Mouse (Mus musculus): Measurements from ENCODE around the gene Cd5. TPM values are rescaled to one million over a fixed set of nuclear protein-coding genes. Genes with fewer than 3 reads are reported as not detected.

Cd5 gene
- polyA plus RNA-seq, 1 experiment, result 0.16 TPM

GRCm38 (mm10) chr19:10699851-10700250 is 39.0 kb downstream of the Cd5 start:
- no peak for TF ChIP-seq CTCF (IDR thresholded peaks at IDR 0.05; ENCODE audit: borderline replicate concordance, extremely low read depth, insufficient read depth, insufficient read length)
- no peak for TF ChIP-seq POLR2A (IDR thresholded peaks at IDR 0.05; ENCODE audit: borderline replicate concordance, extremely low read depth, insufficient read depth, insufficient read length, poor library complexity, severe bottlenecking)
- peak; percentile 63 for DNase-seq (ENCODE audit: low read depth)

- DNase-seq (ENCODE audit: low read depth), result no peak
- no peak for TF ChIP-seq CTCF (IDR thresholded peaks at IDR 0.05; ENCODE audit: borderline replicate concordance, extremely low read depth, insufficient read depth, insufficient read length)
- no peak for TF ChIP-seq POLR2A (IDR thresholded peaks at IDR 0.05; ENCODE audit: borderline replicate concordance, extremely low read depth, insufficient read depth, insufficient read length, poor library complexity, severe bottlenecking)
These were observed 40.4 kb downstream of the Cd5 start for GRCm38 (mm10) chr19:10698131-10698991.

GRCm38 (mm10) chr19:10695801-10696200 is 43.0 kb downstream of the Cd5 start:
- DNase-seq (ENCODE audit: low read depth), result peak; percentile 74
- TF ChIP-seq CTCF (IDR thresholded peaks at IDR 0.05; ENCODE audit: borderline replicate concordance, extremely low read depth, insufficient read depth, insufficient read length) (no peak), POLR2A (IDR thresholded peaks at IDR 0.05; ENCODE audit: borderline replicate concordance, extremely low read depth, insufficient read depth, insufficient read length, poor library complexity, severe bottlenecking) (no peak)

- no peak for TF ChIP-seq POLR2A (IDR thresholded peaks at IDR 0.05; ENCODE audit: borderline replicate concordance, extremely low read depth, insufficient read depth, insufficient read length, poor library complexity, severe bottlenecking)
- TF ChIP-seq CTCF (IDR thresholded peaks at IDR 0.05; ENCODE audit: borderline replicate concordance, extremely low read depth, insufficient read depth, insufficient read length), result no peak
- DNase-seq (ENCODE audit: low read depth), result no peak
These were observed 44.7 kb downstream of the Cd5 start for GRCm38 (mm10) chr19:10693926-10694682.

GRCm38 (mm10) chr19:10692361-10692760 is 46.4 kb downstream of the Cd5 start:
- TF ChIP-seq POLR2A (IDR thresholded peaks at IDR 0.05; ENCODE audit: borderline replicate concordance, extremely low read depth, insufficient read depth, insufficient read length, poor library complexity, severe bottlenecking) (no peak), CTCF (IDR thresholded peaks at IDR 0.05; ENCODE audit: borderline replicate concordance, extremely low read depth, insufficient read depth, insufficient read length) (no peak)
- DNase-seq (ENCODE audit: low read depth), result no peak

GRCm38 (mm10) chr19:10691660-10692059 is 47.1 kb downstream of the Cd5 start:
- no peak for TF ChIP-seq CTCF (IDR thresholded peaks at IDR 0.05; ENCODE audit: borderline replicate concordance, extremely low read depth, insufficient read depth, insufficient read length)
- TF ChIP-seq POLR2A (IDR thresholded peaks at IDR 0.05; ENCODE audit: borderline replicate concordance, extremely low read depth, insufficient read depth, insufficient read length, poor library complexity, severe bottlenecking), result no peak

GRCm38 (mm10) chr19:10691121-10691520 is 47.7 kb downstream of the Cd5 start:
- no peak for DNase-seq (ENCODE audit: low read depth)
- TF ChIP-seq CTCF (IDR thresholded peaks at IDR 0.05; ENCODE audit: borderline replicate concordance, extremely low read depth, insufficient read depth, insufficient read length) (no peak), POLR2A (IDR thresholded peaks at IDR 0.05; ENCODE audit: borderline replicate concordance, extremely low read depth, insufficient read depth, insufficient read length, poor library complexity, severe bottlenecking) (no peak)

More at GRCm38 (mm10) chr19:10691660-10692059, 47.1 kb downstream of the Cd5 start:
- DNase-seq (ENCODE audit: low read depth), result no peak

GRCm38 (mm10) chr19:10690336-10690735 is 48.5 kb downstream of the Cd5 start:
- no peak for TF ChIP-seq POLR2A (IDR thresholded peaks at IDR 0.05; ENCODE audit: borderline replicate concordance, extremely low read depth, insufficient read depth, insufficient read length, poor library complexity, severe bottlenecking)
- TF ChIP-seq CTCF (IDR thresholded peaks at IDR 0.05; ENCODE audit: borderline replicate concordance, extremely low read depth, insufficient read depth, insufficient read length), result no peak

GRCm38 (mm10) chr19:10689470-10690166 is 49.2 kb downstream of the Cd5 start:
- TF ChIP-seq CTCF (IDR thresholded peaks at IDR 0.05; ENCODE audit: borderline replicate concordance, extremely low read depth, insufficient read depth, insufficient read length) (no peak), POLR2A (IDR thresholded peaks at IDR 0.05; ENCODE audit: borderline replicate concordance, extremely low read depth, insufficient read depth, insufficient read length, poor library complexity, severe bottlenecking) (no peak)
- peak; percentile 81 for DNase-seq (ENCODE audit: low read depth)

More at GRCm38 (mm10) chr19:10690336-10690735, 48.5 kb downstream of the Cd5 start:
- DNase-seq (ENCODE audit: low read depth), result peak; percentile 17

- peak; percentile 96 for DNase-seq (ENCODE audit: low read depth)
- no peak for TF ChIP-seq CTCF (IDR thresholded peaks at IDR 0.05; ENCODE audit: borderline replicate concordance, extremely low read depth, insufficient read depth, insufficient read length)
- peak; percentile 80 for TF ChIP-seq POLR2A (IDR thresholded peaks at IDR 0.05; ENCODE audit: borderline replicate concordance, extremely low read depth, insufficient read depth, insufficient read length, poor library complexity, severe bottlenecking)
These were observed 50.1 kb downstream of the Cd5 start, which contains the start of gene Vps37c for GRCm38 (mm10) chr19:10688537-10689352. Vps37c (plus strand) TSS chr19:10688735.
